Mouse (Mus musculus): Measurements from ENCODE around the gene Sh3bgrl. TPM values are rescaled to one million over a fixed set of nuclear protein-coding genes. Genes with fewer than 3 reads are reported as not detected.

Gene Sh3bgrl
- polyA plus RNA-seq, 1 experiment from 2014 or later: 105 TPM

- Histone ChIP-seq H3K36me3 (no peaks in the 10 kb centered on the region), H3K9me3 (no peaks in the 10 kb centered on the region), H3K4me3 (replicated peaks) (no peak overlapping the region), H3K9ac (no peak overlapping the region), H3K4me1 (replicated peaks) (no peaks in the 10 kb centered on the region), H3K27me3 (replicated peaks) (no peaks in the 10 kb centered on the region), H3K27ac (no peak overlapping the region), H3K4me2 (replicated peaks) (no peak overlapping the region)
- peak; percentile 35 for ATAC-seq
Observed at GRCm38 (mm10) chrX:109136306-109136705, 41.1 kb downstream of the Sh3bgrl start.

- Histone ChIP-seq H3K9me3 (no peaks in the 10 kb centered on the region), H3K27me3 (replicated peaks) (no peaks in the 10 kb centered on the region), H3K27ac (no peak overlapping the region), H3K4me2 (replicated peaks) (no peak overlapping the region), H3K36me3 (no peaks in the 10 kb centered on the region), H3K9ac (no peak overlapping the region), H3K4me3 (replicated peaks) (no peak overlapping the region), H3K4me1 (replicated peaks) (no peaks in the 10 kb centered on the region)
- ATAC-seq: peak; percentile 93
- 52% methylated on average over 2 of the region's 2 CpGs for WGBS
Observed at GRCm38 (mm10) chrX:109136820-109137219, 41.7 kb downstream of the Sh3bgrl start.

GRCm38 (mm10) chrX:109137295-109137694 is 42.1 kb downstream of the Sh3bgrl start:
- H3K27ac ChIP-seq: no peak overlapping the region
- no peak overlapping the region for H3K4me3 ChIP-seq (replicated peaks)
- peak; percentile 78 for ATAC-seq
- no peak overlapping the region for H3K9ac ChIP-seq
- H3K9me3 ChIP-seq: no peaks in the 10 kb centered on the region
- no peaks in the 10 kb centered on the region for H3K4me1 ChIP-seq (replicated peaks)
- H3K27me3 ChIP-seq (replicated peaks): no peaks in the 10 kb centered on the region
- WGBS: 51% methylated on average over 2 of the region's 2 CpGs
- H3K4me2 ChIP-seq (replicated peaks): no peak overlapping the region
- H3K36me3 ChIP-seq: no peaks in the 10 kb centered on the region

DNA sequence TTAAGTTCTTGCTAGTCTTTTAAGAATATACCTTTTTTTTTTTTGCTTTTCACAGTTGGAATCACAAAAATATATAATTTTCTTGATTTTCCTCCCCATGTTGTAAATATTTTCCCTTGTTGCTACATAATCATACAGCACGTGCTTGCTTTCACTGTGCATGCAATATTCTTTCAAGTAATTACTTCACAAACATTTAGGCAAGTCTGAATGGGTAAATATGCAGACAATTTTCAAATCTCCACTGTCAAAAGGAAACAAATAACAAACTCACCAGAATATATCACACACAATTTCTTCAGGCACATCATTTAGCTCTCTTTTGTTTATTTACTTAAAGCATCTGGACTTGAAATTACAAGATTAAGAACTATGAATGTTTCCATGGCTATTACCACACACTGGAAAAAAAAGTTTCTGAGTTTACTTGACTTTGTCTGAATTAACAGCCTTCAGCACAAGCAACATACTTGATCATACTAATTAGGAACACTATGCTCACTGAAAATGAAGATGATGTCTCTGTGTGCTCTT is 46.2 kb downstream of the Sh3bgrl start:
- no peaks in the 10 kb centered on the region for H3K9me3 ChIP-seq
- no peak overlapping the region for H3K4me3 ChIP-seq (replicated peaks)
- H3K36me3 ChIP-seq: no peaks in the 10 kb centered on the region
- WGBS: 71% methylated on average over 1 of the region's 1 CpGs
- H3K27ac ChIP-seq: no peak overlapping the region
- H3K9ac ChIP-seq: no peak overlapping the region
- no peak for ATAC-seq
- H3K4me1 ChIP-seq (replicated peaks): no peaks in the 10 kb centered on the region
- H3K27me3 ChIP-seq (replicated peaks): no peaks in the 10 kb centered on the region
- H3K4me2 ChIP-seq (replicated peaks): no peak overlapping the region

DNA sequence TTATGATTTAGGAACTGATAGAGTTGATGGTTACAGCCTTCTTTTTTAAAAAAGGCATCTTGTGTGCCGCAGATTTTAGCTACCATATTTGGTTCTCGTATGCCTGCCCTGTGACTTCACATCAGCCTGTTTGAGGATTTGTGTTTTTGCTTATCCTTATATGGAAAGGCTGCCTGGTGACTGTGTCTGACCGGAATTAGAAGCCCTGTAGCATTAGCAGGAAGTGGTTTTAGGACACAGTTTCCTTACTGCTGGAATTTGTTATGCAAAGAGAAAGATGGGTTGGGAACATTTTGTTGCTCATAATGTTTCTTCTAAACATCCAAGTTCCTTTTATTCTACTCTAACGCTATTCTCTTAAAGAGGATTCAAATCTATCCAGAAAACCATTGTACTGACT is 47.1 kb downstream of the Sh3bgrl start:
- H3K36me3 ChIP-seq: no peaks in the 10 kb centered on the region
- ATAC-seq: no peak
- H3K27ac ChIP-seq: no peak overlapping the region
- H3K4me3 ChIP-seq (replicated peaks): no peak overlapping the region
- no peak overlapping the region for H3K9ac ChIP-seq
- H3K4me2 ChIP-seq (replicated peaks): no peak overlapping the region
- WGBS: 54% methylated on average over 4 of the region's 4 CpGs
- H3K9me3 ChIP-seq: no peaks in the 10 kb centered on the region
- H3K27me3 ChIP-seq (replicated peaks): no peaks in the 10 kb centered on the region
- no peaks in the 10 kb centered on the region for H3K4me1 ChIP-seq (replicated peaks)

- Histone ChIP-seq H3K27ac (no peak overlapping the region), H3K36me3 (no peaks in the 10 kb centered on the region), H3K9ac (no peak overlapping the region), H3K9me3 (no peaks in the 10 kb centered on the region), H3K27me3 (replicated peaks) (no peaks in the 10 kb centered on the region), H3K4me1 (replicated peaks) (no peaks in the 10 kb centered on the region), H3K4me2 (replicated peaks) (no peak overlapping the region), H3K4me3 (replicated peaks) (no peak overlapping the region)
- no peak for ATAC-seq
- WGBS: 84% methylated on average over 6 of the region's 6 CpGs
Observed at GRCm38 (mm10) chrX:109145779-109146178, 50.6 kb downstream of the Sh3bgrl start.

DNA sequence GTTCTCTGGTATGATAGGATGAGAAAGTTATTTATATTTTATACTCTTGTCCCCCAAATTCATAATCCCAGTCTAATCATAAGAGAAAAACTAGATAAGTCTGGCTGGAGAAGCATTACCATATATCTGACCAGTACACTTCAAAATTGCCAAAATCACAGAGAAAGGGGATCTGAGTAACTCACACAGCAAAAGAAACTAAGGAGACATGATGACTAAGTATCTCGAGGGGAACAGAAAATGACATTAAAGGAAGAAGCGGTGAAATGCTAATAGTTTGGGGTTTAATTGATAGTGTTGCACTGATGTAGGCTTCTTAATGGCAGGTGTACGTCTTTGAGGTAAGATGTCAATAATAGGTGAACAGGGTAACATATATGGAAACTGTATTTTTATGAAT is 51.9 kb downstream of the Sh3bgrl start:
- Histone ChIP-seq H3K27me3 (replicated peaks) (no peaks in the 10 kb centered on the region), H3K36me3 (no peaks in the 10 kb centered on the region), H3K9ac (no peak overlapping the region), H3K9me3 (no peaks in the 10 kb centered on the region), H3K4me1 (replicated peaks) (no peaks in the 10 kb centered on the region), H3K27ac (no peak overlapping the region), H3K4me3 (replicated peaks) (no peak overlapping the region), H3K4me2 (replicated peaks) (no peak overlapping the region)
- WGBS: 91% methylated on average over 3 of the region's 3 CpGs
- no peak for ATAC-seq

DNA sequence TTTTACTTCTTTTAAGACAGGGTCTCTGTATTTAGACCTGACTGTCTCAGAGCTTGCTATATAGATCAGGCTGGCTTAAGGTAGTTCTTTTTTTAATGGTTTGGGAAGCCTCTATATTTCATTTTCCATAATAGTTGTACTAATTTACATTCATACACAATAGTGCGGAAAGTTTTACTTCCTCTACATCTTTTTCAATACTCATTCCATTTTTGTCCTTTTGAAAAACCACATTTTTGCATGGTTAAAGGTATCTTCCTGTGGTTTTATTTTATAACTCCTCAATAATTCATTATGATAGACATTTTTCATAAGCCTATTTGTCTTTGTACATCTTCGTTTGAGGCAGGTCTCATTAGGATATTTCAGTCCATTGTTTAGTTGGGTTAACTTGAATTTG is 56.1 kb downstream of the Sh3bgrl start:
- no peaks in the 10 kb centered on the region for H3K36me3 ChIP-seq
- WGBS: 89% methylated on average over 2 of the region's 2 CpGs
- H3K9ac ChIP-seq: no peak overlapping the region
- no peaks in the 10 kb centered on the region for H3K27me3 ChIP-seq (replicated peaks)
- H3K27ac ChIP-seq: no peak overlapping the region
- ATAC-seq: no peak
- H3K4me3 ChIP-seq (replicated peaks): no peak overlapping the region
- H3K4me1 ChIP-seq (replicated peaks): no peaks in the 10 kb centered on the region
- H3K9me3 ChIP-seq: no peaks in the 10 kb centered on the region
- no peak overlapping the region for H3K4me2 ChIP-seq (replicated peaks)

DNA sequence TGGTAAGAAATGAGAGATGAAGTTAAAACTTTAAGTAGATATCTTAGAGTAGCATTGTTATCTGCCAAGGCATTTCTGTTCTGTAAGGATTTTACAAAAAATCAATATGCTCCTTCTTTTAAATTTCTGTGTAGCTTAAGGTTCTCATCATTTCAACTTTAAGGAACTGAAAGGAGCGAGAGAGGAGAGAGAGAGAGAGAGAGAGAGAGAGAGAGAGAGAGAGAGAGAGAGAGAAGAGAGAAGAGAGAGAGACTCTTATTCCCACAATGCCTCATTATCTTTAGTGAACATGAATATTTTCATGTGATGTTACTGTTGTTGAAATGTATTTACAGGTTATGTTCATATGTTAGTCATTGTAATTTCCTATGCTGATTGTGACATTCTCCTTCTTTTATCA is 65.2 kb downstream of the Sh3bgrl start:
- Histone ChIP-seq H3K4me1 (replicated peaks) (no peaks in the 10 kb centered on the region), H3K9me3 (no peaks in the 10 kb centered on the region), H3K9ac (no peak overlapping the region), H3K36me3 (no peaks in the 10 kb centered on the region), H3K4me2 (replicated peaks) (no peak overlapping the region), H3K27me3 (replicated peaks) (no peaks in the 10 kb centered on the region), H3K27ac (no peak overlapping the region), H3K4me3 (replicated peaks) (no peak overlapping the region)
- 77% methylated on average over 1 of the region's 1 CpGs for WGBS
- no peak for ATAC-seq

DNA sequence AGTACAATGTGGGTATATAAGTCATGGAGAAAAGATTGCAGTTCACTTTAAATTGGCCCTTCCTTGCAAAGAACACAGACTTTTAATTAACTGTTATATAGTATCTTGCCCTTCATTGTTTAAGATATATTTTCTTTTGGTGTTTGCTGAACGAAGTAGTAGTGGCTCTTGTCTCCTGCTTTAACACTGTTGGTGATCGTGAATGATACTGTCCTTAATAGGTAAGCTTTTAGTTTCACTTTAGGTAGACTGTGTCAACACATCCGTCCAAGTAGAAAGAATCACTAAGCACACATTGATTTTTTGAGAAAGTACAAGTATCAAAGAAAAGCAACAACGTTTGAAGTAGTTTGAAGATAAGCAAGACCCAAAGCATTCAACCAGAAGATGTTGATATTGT is 65.7 kb downstream of the Sh3bgrl start:
- H3K9ac ChIP-seq: no peak overlapping the region
- H3K4me2 ChIP-seq (replicated peaks): no peak overlapping the region; the same call in 1 of the 2 replicates
- no peak overlapping the region for H3K4me3 ChIP-seq (replicated peaks)
- peak; percentile 75 for ATAC-seq
- no peaks in the 10 kb centered on the region for H3K27me3 ChIP-seq (replicated peaks)
- H3K4me1 ChIP-seq (replicated peaks): no peaks in the 10 kb centered on the region
- no peaks in the 10 kb centered on the region for H3K9me3 ChIP-seq
- no peak overlapping the region for H3K27ac ChIP-seq
- WGBS: 68% methylated on average over 4 of the region's 4 CpGs
- no peaks in the 10 kb centered on the region for H3K36me3 ChIP-seq

GRCm38 (mm10) chrX:109175038-109175437 is 79.9 kb downstream of the Sh3bgrl start:
- no peak overlapping the region for H3K9ac ChIP-seq
- H3K27ac ChIP-seq: no peak overlapping the region
- no peak overlapping the region for H3K4me2 ChIP-seq (replicated peaks)
- WGBS: 53% methylated on average over 2 of the region's 2 CpGs
- peak; percentile 51; the same call in 1 of the 2 replicates for ATAC-seq
- peaks cover 2% of the 10 kb centered on the region; the same call in 1 of the 2 replicates for H3K4me1 ChIP-seq (replicated peaks)
- H3K9me3 ChIP-seq: no peaks in the 10 kb centered on the region
- H3K4me3 ChIP-seq (replicated peaks): no peak overlapping the region
- H3K36me3 ChIP-seq: no peaks in the 10 kb centered on the region
- no peaks in the 10 kb centered on the region for H3K27me3 ChIP-seq (replicated peaks)

DNA sequence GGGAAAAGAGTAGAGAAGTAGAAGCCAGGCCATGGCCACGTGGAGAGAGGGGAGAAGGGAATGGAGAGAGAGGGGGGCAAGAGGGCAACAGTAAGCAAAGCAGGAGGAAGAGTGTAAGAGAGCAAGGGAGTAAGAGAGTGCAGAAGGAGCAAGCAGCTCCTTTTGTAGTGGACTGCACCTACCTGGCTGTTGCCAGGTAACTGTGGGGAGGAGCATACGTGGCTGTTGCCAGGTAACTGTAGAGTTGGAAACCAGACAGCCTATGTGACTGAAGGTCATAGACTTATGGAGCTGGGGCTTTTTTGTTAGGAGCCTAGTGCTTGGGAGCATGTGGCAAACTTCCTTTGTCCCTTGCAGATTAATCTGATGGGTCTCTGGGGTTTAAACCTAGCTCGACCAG is 80.3 kb downstream of the Sh3bgrl start:
- Histone ChIP-seq H3K9me3 (no peaks in the 10 kb centered on the region), H3K36me3 (no peaks in the 10 kb centered on the region), H3K27me3 (replicated peaks) (no peaks in the 10 kb centered on the region), H3K4me1 (replicated peaks) (peaks cover 2% of the 10 kb centered on the region; the same call in 1 of the 2 replicates), H3K9ac (no peak overlapping the region), H3K4me3 (replicated peaks) (no peak overlapping the region), H3K27ac (no peak overlapping the region), H3K4me2 (replicated peaks) (no peak overlapping the region)
- ATAC-seq: peak; percentile 78
- WGBS: 34% methylated on average over 3 of the region's 3 CpGs

- H3K4me1 ChIP-seq (replicated peaks): no peaks in the 10 kb centered on the region
- H3K9me3 ChIP-seq: no peaks in the 10 kb centered on the region
- H3K27me3 ChIP-seq (replicated peaks): no peaks in the 10 kb centered on the region
- WGBS: 81% methylated on average over 4 of the region's 4 CpGs
- H3K4me2 ChIP-seq (replicated peaks): no peak overlapping the region
- H3K27ac ChIP-seq: no peak overlapping the region
- H3K4me3 ChIP-seq (replicated peaks): no peak overlapping the region
- H3K36me3 ChIP-seq: no peaks in the 10 kb centered on the region
- H3K9ac ChIP-seq: no peak overlapping the region
- ATAC-seq: no peak
Observed at GRCm38 (mm10) chrX:109184706-109185478, 89.7 kb downstream of the Sh3bgrl start.
